Mouse (Mus musculus): ENCODE results near the gene Rnft2. TPM values are rescaled to one million over a fixed set of nuclear protein-coding genes. Genes with fewer than 3 reads are reported as not detected.

Rnft2 gene
- polyA plus RNA-seq, 2 experiments from 2014 or later: 0.26 TPM; not detected in 1

DNA sequence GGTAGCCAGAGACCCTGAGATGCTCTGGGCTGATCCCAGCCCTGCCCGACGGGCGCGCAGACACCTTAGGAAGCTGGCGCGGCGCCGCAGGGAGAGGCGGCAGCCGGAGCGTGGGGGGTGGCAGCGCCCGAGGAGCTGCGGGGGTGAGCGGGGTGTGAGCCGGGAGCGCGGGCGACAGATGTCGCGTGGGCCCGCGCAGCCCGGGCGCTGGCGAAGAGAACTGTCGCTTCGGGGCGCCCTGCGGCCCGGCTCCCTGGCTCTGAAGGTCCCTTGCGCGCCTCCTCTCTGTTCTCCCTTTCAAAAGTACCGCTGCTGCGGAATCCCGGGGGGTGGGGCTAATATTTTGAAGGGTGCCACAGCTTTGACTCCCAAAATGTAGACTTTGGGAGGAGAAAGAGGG, 73.3 kb downstream of the Rnft2 start:
- no peak for ATAC-seq

DNA sequence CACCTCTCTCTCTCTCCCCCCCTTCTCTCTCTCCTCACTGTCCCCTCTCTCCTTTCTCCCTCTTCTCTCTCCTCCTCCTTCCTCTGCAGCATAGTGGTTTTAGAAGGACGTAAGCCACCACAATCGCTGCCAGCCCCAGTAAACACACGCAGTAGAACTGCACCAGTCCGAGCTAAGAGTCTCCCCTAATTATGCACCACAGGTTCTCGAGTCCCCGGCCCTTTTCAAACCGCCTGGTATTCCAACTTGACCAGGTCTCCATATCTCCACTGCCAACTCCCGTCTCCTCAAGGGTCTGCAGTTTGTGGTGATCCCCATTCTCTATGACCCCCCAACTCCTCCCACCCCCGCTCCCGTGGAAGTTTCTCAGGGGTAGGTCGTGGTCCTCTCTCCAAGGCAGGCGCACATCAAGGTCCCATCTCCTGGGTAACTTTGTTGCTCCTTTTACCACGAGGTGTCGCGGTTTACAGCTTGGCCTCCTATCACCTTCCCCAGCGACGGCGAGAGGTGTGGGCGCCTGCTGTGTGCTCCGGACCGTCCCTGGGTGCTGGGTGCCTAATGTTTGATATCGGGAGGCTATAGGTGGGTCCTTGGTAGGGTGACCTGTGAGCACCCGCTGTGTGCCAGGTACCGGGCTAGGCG, 73.9 kb downstream of the Rnft2 start:
- ATAC-seq: no peak

DNA sequence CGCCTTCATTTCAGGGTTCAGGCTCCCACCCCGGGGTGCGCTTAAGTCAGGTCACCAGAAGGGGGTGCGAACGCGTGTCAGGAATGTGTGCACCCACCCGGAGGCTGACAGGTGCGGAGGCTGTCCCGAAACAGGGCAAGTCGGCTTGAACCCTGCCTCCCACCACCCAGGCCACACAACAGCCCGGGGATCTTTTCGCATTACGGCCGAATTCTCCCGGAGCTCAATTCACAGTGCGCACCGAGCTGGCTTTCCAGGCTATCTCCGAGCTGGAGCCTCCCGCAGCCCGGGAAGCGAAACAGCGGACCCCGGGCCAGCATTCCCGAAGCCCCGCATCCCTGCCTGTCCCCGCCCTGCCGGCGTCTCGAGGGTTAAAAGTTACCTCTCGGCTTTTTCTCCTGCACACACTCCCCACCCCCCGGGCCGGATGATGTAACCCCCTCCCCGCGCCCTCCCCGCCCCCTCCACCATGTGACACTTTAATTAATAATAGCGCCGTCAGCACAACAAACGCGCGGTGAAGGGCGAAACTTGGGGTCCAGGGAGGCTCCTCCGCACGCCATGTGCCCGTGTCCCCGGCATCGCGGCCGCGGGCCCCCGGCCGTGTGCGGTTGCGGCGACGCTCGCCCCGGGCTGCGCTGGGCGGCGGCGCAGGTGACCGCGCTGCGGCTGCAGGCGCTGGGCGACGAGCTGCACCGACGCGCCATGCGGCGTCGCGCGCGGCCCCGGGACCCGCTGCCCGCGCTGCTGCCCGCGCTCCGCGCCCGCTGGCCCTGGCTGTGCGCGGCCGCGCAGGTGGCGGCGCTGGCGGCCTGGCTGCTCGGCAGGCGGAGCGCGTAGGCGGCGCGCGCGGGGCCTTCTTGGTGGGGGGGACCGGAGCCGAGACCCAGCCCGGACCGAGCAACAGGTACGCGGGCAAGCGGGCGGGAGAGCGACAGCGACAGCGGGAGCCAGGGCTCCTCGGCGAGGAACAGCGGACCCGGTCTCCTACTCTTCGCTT, 75.4 kb downstream of the Rnft2 start:
- no peak for ATAC-seq

DNA sequence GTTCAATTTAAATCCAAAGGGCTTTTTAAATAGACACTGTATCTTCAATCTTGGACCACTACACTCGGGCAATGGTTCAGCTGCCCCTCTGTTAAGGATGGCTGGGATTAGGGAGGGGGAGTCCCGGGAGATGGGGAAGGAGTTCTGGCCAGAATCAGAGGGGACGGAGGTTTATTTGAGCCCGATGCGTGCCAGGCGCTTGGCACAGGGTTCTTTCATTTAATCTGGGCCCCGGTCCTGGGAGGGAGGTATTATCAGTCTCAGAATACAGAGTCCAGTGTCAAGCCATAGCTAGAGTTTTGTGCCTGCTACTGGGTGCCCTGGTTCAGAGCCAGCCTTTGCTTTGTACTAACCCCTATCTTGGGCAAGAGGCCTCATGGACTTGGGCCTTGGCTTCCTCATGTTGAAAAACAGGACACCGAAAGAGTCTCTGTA, 77.3 kb downstream of the Rnft2 start:
- no peak for ATAC-seq

DNA sequence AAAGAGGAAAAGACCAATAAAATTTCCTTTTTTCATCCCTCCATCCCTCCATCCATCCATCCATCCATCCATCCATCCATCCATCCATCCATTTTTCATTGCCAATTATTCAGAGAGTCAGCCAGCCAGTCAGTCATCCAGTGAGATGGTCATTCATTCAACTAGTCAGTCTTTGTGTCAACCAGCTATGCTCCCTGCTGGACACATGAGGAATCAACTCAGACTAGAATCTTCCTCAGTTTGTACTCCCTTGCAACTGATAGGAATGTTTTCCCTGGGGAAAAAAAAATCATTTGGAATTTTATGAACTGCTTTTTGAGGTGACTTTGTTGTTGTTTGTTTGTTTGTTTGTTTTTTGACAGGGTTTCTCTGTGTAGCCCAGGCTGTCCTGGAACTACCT, 79.5 kb downstream of the Rnft2 start:
- no peak for ATAC-seq

DNA sequence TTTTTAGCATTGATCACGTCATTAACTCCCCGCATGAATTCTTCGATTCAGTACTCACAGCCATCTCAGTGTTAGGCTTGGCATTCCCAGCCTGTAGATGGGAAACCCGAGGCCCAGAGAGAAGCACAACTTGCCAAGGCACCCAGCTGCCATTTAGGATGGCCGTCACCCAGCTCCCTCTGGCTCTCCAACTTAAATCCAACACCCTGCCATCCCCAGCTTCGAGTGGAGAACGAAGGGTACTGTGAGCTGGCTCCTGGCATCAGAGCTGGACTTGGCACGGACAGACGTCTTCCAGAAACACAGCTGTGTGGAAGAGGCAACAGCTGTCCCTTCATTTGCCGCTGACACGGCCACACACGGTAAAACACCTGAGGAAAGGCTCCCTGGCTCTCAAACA, 80.3 kb downstream of the Rnft2 start, which contains the start of gene Hrk:
Gene Hrk (plus strand): TSS at position 68 of the 400 bp plus-strand sequence.
- no peak for ATAC-seq

DNA sequence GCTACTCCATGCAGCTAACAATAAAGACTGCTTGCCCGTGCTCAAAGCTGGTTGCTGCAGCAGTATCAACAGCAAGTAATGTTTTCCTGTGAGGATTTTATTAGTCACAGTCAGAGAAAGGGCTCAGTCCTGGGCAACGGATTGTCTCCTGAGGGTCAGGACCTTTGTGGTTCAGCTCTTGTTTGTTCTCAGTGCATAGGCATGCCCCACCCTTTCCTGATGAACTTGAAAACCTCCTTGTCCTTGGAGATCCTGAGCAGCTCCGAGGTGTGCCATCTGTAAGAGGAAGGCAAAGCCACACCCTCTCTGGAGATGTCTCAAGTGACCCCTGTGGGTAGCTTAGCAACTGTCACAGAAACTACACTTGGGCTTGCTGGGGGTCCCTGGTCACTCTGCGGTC, 84.2 kb downstream of the Rnft2 start:
- ATAC-seq: no peak

DNA sequence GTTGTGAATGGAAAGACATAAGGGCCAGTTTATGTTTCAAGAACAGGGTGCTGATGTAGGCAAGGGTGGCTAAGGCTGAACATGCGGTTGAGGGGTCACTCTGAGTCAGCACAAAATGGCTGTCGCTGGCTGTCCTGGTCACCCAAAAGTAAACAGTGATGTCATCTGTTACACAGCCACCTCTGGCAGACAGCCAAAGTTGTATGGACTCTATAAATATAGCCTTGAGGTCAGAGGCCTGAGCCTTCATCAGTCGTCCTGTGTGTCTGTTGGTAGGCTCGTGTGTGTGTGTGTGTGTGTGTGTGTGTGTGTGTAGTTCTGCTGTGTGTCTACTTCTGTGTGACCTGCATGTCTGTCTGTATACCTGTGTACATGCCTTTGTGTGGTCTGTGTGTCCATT, 87.9 kb downstream of the Rnft2 start:
- ATAC-seq: no peak

DNA sequence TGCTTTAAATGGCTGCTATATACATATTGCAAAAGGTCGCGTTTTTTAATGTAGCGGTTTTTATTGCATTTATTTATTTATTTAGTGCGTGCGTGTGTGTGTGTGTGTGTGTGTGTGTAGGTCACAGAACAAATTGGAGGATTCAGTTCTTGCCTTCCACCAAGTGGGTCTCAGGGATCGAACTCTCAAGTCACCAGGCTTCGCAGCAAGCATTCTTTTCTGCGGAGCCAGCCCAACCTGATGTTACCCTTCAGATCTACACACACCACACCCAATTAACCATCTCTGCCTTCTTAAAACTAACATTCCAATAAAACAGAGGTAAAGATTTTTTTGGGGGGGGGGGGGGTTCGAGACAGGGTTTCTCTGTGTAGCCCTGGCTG, 89.4 kb downstream of the Rnft2 start:
- no peak for ATAC-seq

DNA sequence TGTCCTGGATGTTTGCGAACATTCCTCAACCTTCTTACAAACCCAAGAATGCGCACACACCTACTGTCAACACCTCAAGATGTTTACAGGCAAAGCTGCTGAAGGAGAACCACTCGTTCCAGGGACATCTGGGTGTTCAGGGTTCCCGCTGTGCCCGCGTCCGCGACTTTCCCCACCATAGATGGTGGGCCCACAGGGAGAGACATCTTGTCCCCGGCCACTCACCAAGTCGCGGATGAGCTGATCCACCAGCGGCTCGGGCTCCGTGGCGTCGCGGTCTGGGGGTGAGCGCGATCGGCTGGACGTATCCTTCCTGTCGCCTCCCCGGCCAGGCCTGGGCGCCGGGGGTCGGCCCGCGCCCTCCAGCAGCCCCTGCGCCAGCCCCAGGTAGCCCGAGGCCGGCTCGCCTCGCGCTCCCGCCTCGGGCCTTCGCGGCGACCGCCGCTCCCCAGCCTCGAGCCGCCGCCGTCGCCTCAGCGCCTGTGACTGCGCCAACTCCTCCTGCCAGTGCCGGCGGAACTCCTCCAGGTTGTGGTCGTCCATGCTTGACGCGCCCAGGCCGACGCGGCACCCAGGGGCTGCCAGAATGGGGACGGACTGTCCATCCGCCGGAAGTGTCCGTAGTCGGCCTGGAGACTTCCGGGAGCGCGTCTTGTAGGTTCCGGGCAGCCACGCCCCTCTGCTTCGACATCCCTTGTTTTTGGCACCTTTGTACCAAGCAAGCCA, 89.9 kb downstream of the Rnft2 start, which contains the start of gene Fbxw8:
Gene Fbxw8 (minus strand): TSS at position 626 of the 726 bp plus-strand sequence.
- ATAC-seq: peak; percentile 73

DNA sequence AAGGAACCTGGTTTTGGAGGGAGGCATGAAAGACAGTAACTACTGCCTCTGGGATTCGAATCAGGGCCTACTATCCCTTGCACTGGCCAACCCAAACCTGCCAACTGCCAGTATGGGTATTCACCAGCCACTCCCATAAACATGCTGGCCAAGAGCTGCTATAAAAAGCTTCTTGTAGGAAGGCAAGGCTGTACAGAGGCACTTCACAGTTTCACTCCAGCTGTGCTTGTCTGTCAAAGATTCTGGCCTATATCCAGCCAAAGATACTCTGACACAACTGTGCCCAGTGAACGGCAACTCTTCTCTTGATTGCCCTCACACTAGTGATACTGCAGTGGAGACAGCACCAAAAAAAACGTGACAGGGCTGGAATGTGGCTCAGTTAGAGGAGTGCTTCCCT, 95.2 kb downstream of the Rnft2 start:
- no peak for ATAC-seq

DNA sequence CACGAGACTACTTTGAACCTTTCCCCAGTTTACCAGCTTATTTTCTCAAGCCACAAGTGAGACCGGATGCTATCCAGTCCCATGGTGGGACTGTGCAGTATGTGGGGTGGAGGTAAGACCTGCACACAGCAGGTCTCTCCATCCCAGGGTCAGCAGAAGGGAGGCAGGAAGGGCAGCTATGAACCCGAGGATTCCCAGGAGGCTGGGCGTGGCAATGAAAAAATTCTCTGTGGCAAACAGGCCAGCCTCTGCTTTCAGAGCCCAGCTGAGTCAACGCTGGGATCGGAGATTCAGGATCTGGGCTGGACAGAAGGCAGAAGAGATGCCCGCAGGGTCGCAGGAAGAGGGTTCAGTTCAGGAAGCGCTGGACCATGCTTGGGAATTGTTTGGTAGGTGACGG, 97.7 kb downstream of the Rnft2 start:
- ATAC-seq: no peak

DNA sequence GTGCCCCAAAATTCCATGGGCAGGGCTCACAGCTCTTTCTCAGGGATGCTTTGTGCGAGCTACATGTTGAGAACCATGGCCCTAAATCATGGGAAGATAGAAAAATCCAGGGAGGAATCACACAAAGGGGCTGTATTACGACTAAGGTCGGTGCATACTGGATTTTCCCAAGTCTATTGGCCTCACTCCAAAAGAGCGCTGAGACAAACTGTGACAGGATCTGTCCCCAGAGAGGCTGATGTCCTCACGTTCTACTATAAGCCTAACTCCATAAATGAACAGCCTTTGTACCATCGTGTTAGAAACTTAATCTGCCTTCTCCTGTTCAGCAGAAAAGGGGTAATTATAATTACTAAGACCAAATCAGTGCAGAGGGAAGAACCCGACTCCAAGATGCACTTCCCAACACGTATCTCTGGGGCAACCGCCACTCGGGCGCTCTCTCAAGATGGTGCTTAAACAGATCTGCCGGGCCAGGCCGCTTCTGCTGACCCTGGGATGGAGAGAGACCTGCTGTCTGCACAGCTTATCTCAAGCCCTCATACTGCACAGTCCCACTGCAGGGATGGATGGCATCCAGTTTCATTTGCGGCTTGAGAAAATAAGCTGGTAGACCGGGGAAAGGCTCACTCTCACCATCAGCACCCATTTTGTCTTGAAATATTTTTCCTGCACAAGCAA, 98.8 kb downstream of the Rnft2 start:
- no peak for ATAC-seq

DNA sequence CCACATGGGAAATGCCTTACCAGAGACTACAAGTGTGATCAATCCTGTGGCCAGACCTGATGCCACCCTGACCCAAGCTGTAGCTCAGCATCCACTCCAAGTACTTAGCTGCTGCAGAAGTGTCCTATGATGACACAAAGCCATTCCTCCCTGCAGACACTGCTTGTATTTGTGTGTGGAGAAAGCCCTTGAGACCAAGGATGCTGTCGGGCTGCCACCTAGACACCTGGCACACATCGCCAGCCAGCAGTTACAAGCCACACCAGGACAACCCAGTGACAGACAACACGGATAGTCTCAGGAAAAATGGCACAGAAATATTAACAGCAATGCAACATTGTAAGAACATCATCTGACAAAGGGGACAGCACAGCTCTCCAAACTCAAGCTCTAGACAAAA, 99.5 kb downstream of the Rnft2 start:
- ATAC-seq: no peak

DNA sequence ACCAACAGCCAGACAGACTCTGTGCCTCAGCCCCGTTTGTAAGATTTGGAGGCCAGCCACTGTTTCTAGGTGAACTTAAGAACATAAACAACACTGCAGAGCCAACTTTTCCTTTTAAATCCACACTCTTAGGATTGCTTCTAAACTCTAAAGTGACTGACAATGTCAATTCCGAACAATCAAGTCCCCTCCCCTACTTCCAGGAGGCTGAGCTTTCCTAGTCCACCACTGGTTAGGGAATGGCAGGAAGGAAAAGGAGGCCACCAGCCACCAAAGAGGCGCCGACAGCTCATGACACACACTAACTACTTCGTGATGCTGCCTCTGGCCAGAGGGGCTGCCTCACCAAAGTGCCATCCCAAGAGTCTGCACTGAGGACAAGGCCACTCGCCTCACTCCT, 100.1 kb downstream of the Rnft2 start:
- no peak for ATAC-seq

DNA sequence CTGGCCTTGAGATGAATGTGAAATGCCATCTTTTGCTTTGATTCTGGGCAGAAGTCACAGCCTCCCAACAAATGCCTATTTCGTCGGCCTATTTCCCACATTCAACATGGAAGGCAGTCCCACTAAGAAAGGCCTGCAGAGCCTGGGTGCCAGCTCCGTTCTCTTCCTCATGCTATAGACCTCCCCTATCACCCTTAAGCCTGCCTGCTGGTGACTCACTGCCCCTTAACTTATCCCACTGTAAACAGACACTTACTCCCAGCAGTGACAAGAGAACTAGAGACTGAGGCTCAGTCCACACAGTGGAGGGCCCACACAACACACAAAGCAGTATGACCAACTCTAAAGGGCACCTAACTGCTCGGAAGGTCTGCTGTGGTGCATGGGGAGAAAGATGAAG, 100.6 kb downstream of the Rnft2 start:
- no peak for ATAC-seq

DNA sequence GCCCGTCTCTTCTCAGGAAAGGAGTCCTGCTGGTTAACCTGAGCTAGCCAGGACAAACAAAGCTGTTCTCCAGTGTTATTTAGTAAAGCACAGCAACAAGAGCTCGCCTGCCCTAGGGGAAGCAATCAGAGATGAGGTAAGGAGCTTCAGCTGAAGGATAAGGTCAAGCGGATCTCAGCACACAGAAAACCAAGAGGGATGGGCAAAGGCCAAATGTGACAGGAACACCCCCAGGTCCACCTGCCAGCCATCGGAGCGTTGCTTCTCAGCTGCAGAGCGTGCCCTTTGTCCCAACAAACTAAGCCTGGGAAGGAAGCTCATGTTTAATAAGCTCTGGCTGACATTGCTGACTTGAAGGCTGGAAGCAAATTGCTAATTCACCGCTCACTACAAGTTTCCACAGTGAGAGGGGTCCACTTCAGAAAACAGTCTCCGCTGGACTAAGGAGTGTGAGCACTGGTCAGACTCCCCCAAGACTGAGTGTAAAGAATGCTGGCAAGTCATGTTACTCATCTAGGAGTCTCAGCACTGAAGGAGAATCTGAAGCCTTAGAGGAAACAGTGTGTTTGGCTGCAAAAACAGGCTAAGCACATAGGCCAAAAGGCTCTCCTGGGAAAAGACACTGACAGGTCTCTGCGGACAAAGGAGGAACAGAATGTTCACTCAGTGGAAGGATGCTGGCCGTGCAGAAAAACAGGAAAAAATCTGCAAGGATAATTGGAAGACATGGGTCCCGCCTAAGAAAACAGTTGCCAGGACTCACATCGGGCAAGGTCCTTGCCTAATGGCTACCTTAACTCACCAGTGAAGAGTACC, 101.5 kb downstream of the Rnft2 start:
- no peak for ATAC-seq

DNA sequence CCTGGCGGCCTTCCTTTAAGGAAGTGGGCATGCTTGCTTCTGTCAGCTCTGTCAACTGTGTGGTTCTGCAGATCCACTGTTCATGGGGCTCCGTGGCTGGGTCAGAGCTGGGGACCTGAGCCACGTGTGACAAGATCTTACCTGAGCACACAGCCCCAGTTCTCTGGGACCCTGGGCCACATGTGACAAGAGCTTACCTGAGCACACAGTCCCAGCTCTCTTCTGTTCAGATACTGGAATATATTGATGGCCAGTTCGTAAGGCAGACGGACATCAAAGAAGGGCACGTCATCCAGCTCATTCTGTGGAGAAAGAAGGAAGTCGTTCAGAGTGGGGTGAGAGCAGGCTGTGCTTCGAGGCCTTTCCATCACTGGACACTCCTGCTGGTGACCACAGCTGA, 102.4 kb downstream of the Rnft2 start:
- no peak for ATAC-seq
